Mouse (Mus musculus) G1E (cell line): ENCODE data around the gene Myo1d. TPM values are rescaled to one million over a fixed set of nuclear protein-coding genes. Genes with fewer than 3 reads are reported as not detected.

Experiments
- ATAC-seq: 2 replicates; pipeline ENCODE4 v1.8.0; 2016; ENCODE audit warnings: mild to moderate bottlenecking; ENCODE audit not compliant: insufficient number of reproducible peaks, poor library complexity, low FRiP score, severe bottlenecking; ENCODE audit errors: extremely low read depth
- DNase-seq: peaks from one replicate; pipeline ENCODE4 v3.0.0; 2012; ENCODE audit warnings: low spot score
- H3K27me3 ChIP-seq: 2 replicates; pipeline ENCODE4 v1.6.1; 2012; ENCODE audit warnings: mild to moderate bottlenecking, low read length, inconsistent platforms; ENCODE audit not compliant: insufficient read depth
- H3K36me3 ChIP-seq: replicated peaks from 2 replicates; pipeline ENCODE3; 2012; ENCODE audit warnings: mild to moderate bottlenecking, inconsistent platforms
- H3K4me1 ChIP-seq: 2 replicates; pipeline ENCODE4 v1.6.1; 2012; ENCODE audit warnings: low read depth, low read length, inconsistent platforms, mixed read lengths; ENCODE audit not compliant: insufficient read depth
- H3K4me3 ChIP-seq: 2 replicates; pipeline ENCODE4 v1.5.1; 2012; ENCODE audit warnings: low read depth, mild to moderate bottlenecking, inconsistent platforms, low read length, moderate library complexity, mixed read lengths
- H3K9me3 ChIP-seq: replicated peaks from 2 replicates; pipeline ENCODE4 v1.6.1; 2012; ENCODE audit warnings: inconsistent platforms
- CTCF ChIP-seq: IDR thresholded peaks from 2 replicates; pipeline ENCODE4 v1.5.1; 2012; ENCODE audit warnings: low read depth, low read length, inconsistent platforms, mixed read lengths
- GATA1 ChIP-seq: IDR thresholded peaks from 2 replicates; pipeline ENCODE4 v1.6.1; 2012; ENCODE audit warnings: borderline replicate concordance, low read length, inconsistent platforms, mixed read lengths
- GATA2 ChIP-seq: IDR thresholded peaks from 2 replicates; pipeline ENCODE4 v1.6.1; 2012; ENCODE audit warnings: low read depth, low read length, inconsistent platforms, borderline replicate concordance
- POLR2AphosphoS5 ChIP-seq: IDR thresholded peaks from 2 replicates; pipeline ENCODE4 v1.6.1; 2012; ENCODE audit warnings: low read depth, low read length, inconsistent platforms; ENCODE audit not compliant: insufficient replicate concordance
- TAL1 ChIP-seq: conservative IDR thresholded peaks from 2 replicates; pipeline ENCODE4 v1.6.1; 2012; ENCODE audit warnings: low read depth, low read length, inconsistent platforms, mixed read lengths
- polyA plus RNA-seq: library from polyadenylated mRNA; stranded (reverse); fragments of >175 nt; gene quantifications from 2 replicates; pipeline ENCODE4 v1.2.3, GENCODE M21; 2012
- total RNA-seq, 2 experiments: library from RNA; stranded (forward) in 1 of 2; stranded (reverse) in 1 of 2; fragments of 200-1000 nt in 1 of 2; fragments of >200 nt in 1 of 2; fragmentation: Nextera tagmentation in 1 of 2; gene quantifications; 2 replicates each; pipeline ENCODE4 v1.2.3; 2014 to 2017

The Myo1d gene
- total and polyA plus RNA-seq, 3 experiments = not detected

GRCm38 (mm10) chr11:80766068-80766467, 13.8 kb downstream of the Myo1d start:
- Histone ChIP-seq H3K27me3 (no peaks in the 10 kb centered on the region), H3K4me3 (no peak overlapping the region), H3K9me3 (peaks cover 41% of the 10 kb centered on the region), H3K36me3 (no peaks in the 10 kb centered on the region), H3K4me1 (no peaks in the 10 kb centered on the region)
- TF ChIP-seq TAL1 = no peak
- no peak for TF ChIP-seq CTCF
- no peak for TF ChIP-seq GATA2
- TF ChIP-seq GATA1 = no peak
- TF ChIP-seq POLR2AphosphoS5 = no peak
- no peak for DNase-seq
- no peak for ATAC-seq

GRCm38 (mm10) chr11:80762066-80762465, 17.8 kb downstream of the Myo1d start:
- DNase-seq (no peak), ATAC-seq (no peak)
- TF ChIP-seq POLR2AphosphoS5 = no peak
- no peak for TF ChIP-seq CTCF
- no peak for TF ChIP-seq GATA2
- TF ChIP-seq TAL1 = no peak
- no peak overlapping the region for H3K4me3 ChIP-seq
- H3K36me3 ChIP-seq = no peaks in the 10 kb centered on the region
- no peaks in the 10 kb centered on the region for H3K27me3 ChIP-seq
- H3K4me1 ChIP-seq = no peaks in the 10 kb centered on the region
- H3K9me3 ChIP-seq = peaks cover 29% of the 10 kb centered on the region

GRCm38 (mm10) chr11:80761285-80761974, 18.4 kb downstream of the Myo1d start:
- no peaks in the 10 kb centered on the region for H3K4me1 ChIP-seq
- peaks cover 28% of the 10 kb centered on the region for H3K9me3 ChIP-seq
- H3K4me3 ChIP-seq = no peak overlapping the region
- TF ChIP-seq GATA2 (no peak), POLR2AphosphoS5 (no peak), GATA1 (no peak), TAL1 (no peak), CTCF (no peak)
- ATAC-seq = no peak
- no peaks in the 10 kb centered on the region for H3K27me3 ChIP-seq
- H3K36me3 ChIP-seq = no peaks in the 10 kb centered on the region
- no peak for DNase-seq

- DNase-seq = no peak
- no peaks in the 10 kb centered on the region for H3K27me3 ChIP-seq
- TF ChIP-seq POLR2AphosphoS5 = no peak
- TF ChIP-seq GATA2 = no peak
- no peak for TF ChIP-seq TAL1
- ATAC-seq = no peak
- H3K9me3 ChIP-seq = peaks cover 26% of the 10 kb centered on the region
- H3K4me3 ChIP-seq = no peak overlapping the region
- H3K4me1 ChIP-seq = no peaks in the 10 kb centered on the region
- no peaks in the 10 kb centered on the region for H3K36me3 ChIP-seq
Observed at GRCm38 (mm10) chr11:80759023-80759422, 20.8 kb downstream of the Myo1d start.

- no peak for TF ChIP-seq POLR2AphosphoS5
- TF ChIP-seq GATA2 = no peak
- TF ChIP-seq GATA1 = no peak
- no peak for TF ChIP-seq CTCF
- no peak for TF ChIP-seq TAL1
- Histone ChIP-seq H3K4me3 (no peak overlapping the region), H3K27me3 (no peaks in the 10 kb centered on the region), H3K9me3 (peaks cover 28% of the 10 kb centered on the region), H3K4me1 (no peaks in the 10 kb centered on the region), H3K36me3 (no peaks in the 10 kb centered on the region)
- DNase-seq (no peak), ATAC-seq (no peak)
Observed at GRCm38 (mm10) chr11:80754201-80754600, 25.6 kb downstream of the Myo1d start.

GRCm38 (mm10) chr11:80751168-80751567, 28.7 kb downstream of the Myo1d start:
- Histone ChIP-seq H3K9me3 (peaks cover 27% of the 10 kb centered on the region), H3K4me1 (no peaks in the 10 kb centered on the region), H3K4me3 (no peak overlapping the region), H3K36me3 (no peaks in the 10 kb centered on the region), H3K27me3 (no peaks in the 10 kb centered on the region)
- no peak for ATAC-seq
- no peak for TF ChIP-seq GATA1
- TF ChIP-seq POLR2AphosphoS5 = no peak
- no peak for TF ChIP-seq CTCF
- no peak for DNase-seq

- H3K27me3 ChIP-seq = no peaks in the 10 kb centered on the region
- no peak overlapping the region for H3K4me3 ChIP-seq
- H3K4me1 ChIP-seq = no peaks in the 10 kb centered on the region
- peaks cover 19% of the 10 kb centered on the region for H3K9me3 ChIP-seq
- TF ChIP-seq POLR2AphosphoS5 (no peak), GATA2 (no peak), GATA1 (no peak), TAL1 (no peak), CTCF (no peak)
- ATAC-seq (no peak), DNase-seq (no peak)
- H3K36me3 ChIP-seq = no peaks in the 10 kb centered on the region
Observed at GRCm38 (mm10) chr11:80749187-80749586, 30.6 kb downstream of the Myo1d start.
